Mouse (Mus musculus): ENCODE data around the gene Rad51b.

- TF ChIP-seq CTCF (IDR thresholded peaks at IDR 0.05; ENCODE audit: low read depth) (no peak), EP300 (IDR thresholded peaks at IDR 0.05; ENCODE audit: low read depth) (no peak)
Measured at GRCm38 (mm10) chr12:79514680-79515079, 217.6 kb downstream of the Rad51b start.
